Mouse (Mus musculus): ENCODE measurements at regions not wholly inside any gene's neighbourhood (a gene's known extent, or its start where the extent isn't known, plus 50 kb on each side); places are given as distances from the start of the nearest gene placed in this dataset.
A peak's percentile ranks its signal among the peaks of the same experiment; 100 is the strongest.

- H3K4me3 ChIP-seq (ENCODE audit: insufficient read depth, low read depth, low read length), result no peak overlapping the region
- DNase-seq, result no peak
- no peaks in the 10 kb centered on the region for H3K36me3 ChIP-seq (ENCODE audit: control insufficient read depth, insufficient read depth, low read length)
- H3K27me3 ChIP-seq (replicated peaks; ENCODE audit: control insufficient read depth, insufficient read depth, low read length), result no peaks in the 10 kb centered on the region
- no peak for TF ChIP-seq CTCF (conservative IDR thresholded peaks at IDR 0.05; ENCODE audit: insufficient read depth, insufficient read length, low read depth, low read length)
- TF ChIP-seq POLR2A (IDR thresholded peaks at IDR 0.05; ENCODE audit: low read depth, low read length), result no peak
- H3K27ac ChIP-seq (ENCODE audit: insufficient read depth, low read depth, low read length), result no peak overlapping the region
- no peaks in the 10 kb centered on the region for H3K4me1 ChIP-seq (ENCODE audit: control insufficient read depth, insufficient read depth, low read length)
- 44% methylated on average over 3 of the region's 3 CpGs for WGBS
Measured at GRCm38 (mm10) chr14:13197330-13197892, 87.2 kb upstream of the Synpr start.

GRCm38 (mm10) chr14:13198491-13198890, 86.1 kb upstream of the Synpr start:
- 20% methylated on average over 1 of the region's 1 CpGs for WGBS
- peak; percentile 33 for DNase-seq
- Histone ChIP-seq H3K27me3 (replicated peaks; ENCODE audit: control insufficient read depth, insufficient read depth, low read length) (no peaks in the 10 kb centered on the region), H3K36me3 (ENCODE audit: control insufficient read depth, insufficient read depth, low read length) (no peaks in the 10 kb centered on the region), H3K27ac (ENCODE audit: insufficient read depth, low read depth, low read length) (no peak overlapping the region), H3K4me3 (ENCODE audit: insufficient read depth, low read depth, low read length) (no peak overlapping the region), H3K4me1 (ENCODE audit: control insufficient read depth, insufficient read depth, low read length) (no peaks in the 10 kb centered on the region)
- no peak for TF ChIP-seq CTCF (conservative IDR thresholded peaks at IDR 0.05; ENCODE audit: insufficient read depth, insufficient read length, low read depth, low read length)
- TF ChIP-seq POLR2A (IDR thresholded peaks at IDR 0.05; ENCODE audit: low read depth, low read length), result no peak

GRCm38 (mm10) chr14:13212658-13213057, 71.9 kb upstream of the Synpr start:
- DNase-seq, result no peak
- WGBS, result 88% methylated on average over 1 of the region's 1 CpGs
- no peak overlapping the region for H3K27ac ChIP-seq (ENCODE audit: insufficient read depth, low read depth, low read length)
- TF ChIP-seq CTCF (conservative IDR thresholded peaks at IDR 0.05; ENCODE audit: insufficient read depth, insufficient read length, low read depth, low read length) (no peak), POLR2A (IDR thresholded peaks at IDR 0.05; ENCODE audit: low read depth, low read length) (no peak)
- H3K36me3 ChIP-seq (ENCODE audit: control insufficient read depth, insufficient read depth, low read length), result no peaks in the 10 kb centered on the region
- no peaks in the 10 kb centered on the region for H3K27me3 ChIP-seq (replicated peaks; ENCODE audit: control insufficient read depth, insufficient read depth, low read length)
- no peaks in the 10 kb centered on the region for H3K4me1 ChIP-seq (ENCODE audit: control insufficient read depth, insufficient read depth, low read length)
- no peak overlapping the region for H3K4me3 ChIP-seq (ENCODE audit: insufficient read depth, low read depth, low read length)
